Mouse (Mus musculus) adrenal gland, postnatal 10 days (tissue): Measurements from ENCODE around the gene Nkx1-2. TPM values are rescaled to one million over a fixed set of nuclear protein-coding genes. Genes with fewer than 3 reads are reported as not detected.
A peak's percentile ranks its signal among the peaks of the same experiment; 100 is the strongest.

Experiments
- DNase-seq: peaks from one replicate; pipeline ENCODE4 v3.0.0; 2021; ENCODE audit warnings: mixed read lengths
- long read RNA-seq, 2 experiments: library from polyadenylated mRNA; stranded (forward); transcript quantifications; one replicate each; pipeline ENCODE4 v2.0.0; 2021
- total RNA-seq, 2 experiments: library from RNA; stranded (reverse); gene quantifications; 2 replicates each; pipeline ENCODE4 v1.2.3; 2021

The Nkx1-2 gene
- under 1 TPM in 1 of 2 experiments, not detected in 1; 0.12 TPM for total RNA-seq
- long read RNA-seq, experiment 1: 0 reads
- long read RNA-seq, experiment 2: 0 reads

DNA sequence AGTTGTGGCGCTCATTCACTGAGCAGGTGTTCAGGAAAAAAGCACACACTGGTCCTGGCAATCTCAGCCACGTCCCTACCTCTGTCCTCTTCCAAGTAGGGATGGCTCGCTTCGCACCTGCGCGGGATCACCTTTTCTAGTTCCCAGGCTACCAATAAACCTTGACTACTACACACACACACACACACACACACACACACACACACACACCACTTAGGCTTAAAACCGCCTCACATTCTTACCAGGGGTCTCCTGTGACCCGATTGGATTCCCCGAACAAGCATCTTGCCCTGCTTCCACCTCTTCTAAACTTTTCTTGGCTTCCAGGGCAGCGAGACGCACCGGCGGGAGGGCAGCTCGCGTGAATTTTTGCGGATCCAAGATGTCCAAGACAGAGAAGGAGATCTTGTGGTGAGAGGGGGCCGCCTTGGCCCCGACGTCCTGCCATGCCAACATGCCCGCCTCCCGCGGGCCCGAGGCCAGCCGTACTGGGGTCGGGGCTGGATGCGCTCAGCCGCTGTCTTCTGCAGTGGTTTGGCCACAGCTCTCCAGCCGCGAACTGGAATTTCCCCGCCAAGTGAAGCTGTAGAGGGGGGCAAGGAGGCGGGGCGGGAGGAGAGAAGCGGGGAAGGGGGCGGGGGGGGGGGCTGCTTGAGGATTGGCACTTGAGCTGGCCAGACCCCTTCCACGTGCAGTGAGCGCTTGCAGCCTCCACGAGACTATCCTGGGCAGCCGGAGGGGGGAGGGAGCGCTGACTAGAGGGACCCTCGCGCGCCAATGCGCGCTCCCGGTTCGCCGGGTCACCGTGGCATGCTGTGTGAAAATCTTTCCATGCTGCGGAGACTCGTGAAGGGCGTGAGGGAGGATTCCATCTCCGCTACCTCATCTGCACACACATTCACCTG, at the start of gene Nkx1-2:
Gene Nkx1-2, minus strand, starts transcription at position 567 of the 905 bp plus-strand sequence.
- no peak for DNase-seq

DNA sequence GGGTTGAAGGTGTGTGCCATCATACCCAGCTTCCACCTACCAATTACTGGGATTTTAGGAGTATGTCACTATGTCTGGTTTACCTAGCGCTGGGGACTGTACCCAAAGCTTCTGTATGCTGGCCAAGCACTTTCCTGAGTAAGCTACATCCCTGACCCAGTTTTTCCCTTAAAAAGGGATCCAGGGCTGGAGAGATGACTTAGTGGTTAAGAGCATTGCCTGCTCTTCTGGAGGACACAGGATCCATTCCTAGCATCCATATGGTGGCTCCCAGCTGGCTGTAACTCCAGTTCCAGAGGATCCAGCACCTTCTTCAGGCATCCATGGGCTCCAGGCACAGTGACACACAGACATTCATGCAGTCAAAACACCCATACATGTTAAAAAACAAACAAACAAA, 47.1 kb upstream of the Nkx1-2 start:
- no peak for DNase-seq

DNA sequence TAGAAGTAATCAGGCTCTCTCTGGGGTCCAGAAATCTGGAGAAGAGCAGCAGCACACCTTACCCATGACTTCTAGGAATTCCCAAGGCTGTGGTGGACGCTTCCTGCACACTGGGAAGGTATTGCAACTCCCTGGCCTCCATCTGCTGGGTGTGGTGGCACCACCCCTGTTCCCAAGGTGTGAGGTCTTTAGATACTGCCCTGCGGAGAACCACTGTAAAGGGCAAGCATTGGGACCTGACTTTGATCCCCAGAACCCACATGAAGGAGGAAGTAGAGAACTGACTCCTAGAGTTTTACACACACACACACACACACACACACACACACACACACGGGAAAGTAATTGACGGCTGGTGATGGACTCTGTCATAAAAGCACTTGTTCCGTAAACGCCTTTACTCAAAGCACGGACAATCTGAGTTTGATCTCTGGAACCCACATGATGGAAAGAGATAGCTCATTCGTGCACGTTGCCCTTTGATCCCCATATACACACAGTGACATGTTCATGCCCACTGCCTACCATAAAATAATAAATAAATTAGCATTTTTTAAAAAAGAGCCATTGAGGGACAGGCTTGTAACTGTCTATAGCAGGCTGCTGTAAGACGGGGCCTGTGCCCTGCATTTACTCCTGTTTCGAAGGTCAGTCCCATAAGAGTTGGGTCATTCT, 45.3 kb upstream of the Nkx1-2 start:
- no peak for DNase-seq

DNA sequence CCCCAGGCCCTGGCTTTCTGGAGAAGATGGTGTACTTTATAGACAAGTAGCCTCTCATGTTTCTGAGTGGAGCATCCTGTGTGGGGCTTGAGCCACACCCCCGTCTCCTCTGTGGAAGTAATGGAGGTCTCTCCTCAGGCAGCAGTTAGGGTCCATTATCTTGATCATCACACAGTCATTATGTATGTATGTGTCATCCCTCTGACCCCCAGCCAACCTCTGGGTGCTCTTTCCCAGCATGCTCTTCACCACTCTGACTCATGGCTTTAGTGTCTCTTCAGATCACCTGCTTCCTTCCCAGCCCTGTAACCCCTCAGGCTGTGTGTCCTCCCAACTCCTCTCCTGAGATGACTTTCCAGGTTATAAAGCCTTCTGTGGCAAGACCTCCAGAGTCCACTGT, 42.2 kb upstream of the Nkx1-2 start:
- DNase-seq: no peak

DNA sequence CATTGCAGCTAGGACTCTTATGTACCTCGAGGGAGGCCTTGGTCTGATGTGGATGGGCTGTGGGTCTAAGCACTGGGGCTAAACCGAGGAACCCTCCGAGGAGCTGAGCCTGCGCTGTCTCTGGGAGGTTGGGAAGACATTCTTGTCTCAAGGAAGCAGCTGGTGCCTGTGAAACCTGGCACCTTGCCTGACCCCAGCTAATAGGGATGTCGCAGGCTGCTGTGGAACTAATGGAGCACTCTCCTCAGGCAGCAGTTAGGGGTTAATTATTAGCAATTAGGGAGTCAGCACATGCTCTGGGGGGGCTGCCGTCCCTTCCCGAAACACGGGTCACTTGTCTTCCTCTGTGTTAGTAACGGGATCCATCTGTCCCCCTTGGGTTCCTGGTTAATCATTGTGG, 41.5 kb upstream of the Nkx1-2 start:
- DNase-seq: no peak

DNA sequence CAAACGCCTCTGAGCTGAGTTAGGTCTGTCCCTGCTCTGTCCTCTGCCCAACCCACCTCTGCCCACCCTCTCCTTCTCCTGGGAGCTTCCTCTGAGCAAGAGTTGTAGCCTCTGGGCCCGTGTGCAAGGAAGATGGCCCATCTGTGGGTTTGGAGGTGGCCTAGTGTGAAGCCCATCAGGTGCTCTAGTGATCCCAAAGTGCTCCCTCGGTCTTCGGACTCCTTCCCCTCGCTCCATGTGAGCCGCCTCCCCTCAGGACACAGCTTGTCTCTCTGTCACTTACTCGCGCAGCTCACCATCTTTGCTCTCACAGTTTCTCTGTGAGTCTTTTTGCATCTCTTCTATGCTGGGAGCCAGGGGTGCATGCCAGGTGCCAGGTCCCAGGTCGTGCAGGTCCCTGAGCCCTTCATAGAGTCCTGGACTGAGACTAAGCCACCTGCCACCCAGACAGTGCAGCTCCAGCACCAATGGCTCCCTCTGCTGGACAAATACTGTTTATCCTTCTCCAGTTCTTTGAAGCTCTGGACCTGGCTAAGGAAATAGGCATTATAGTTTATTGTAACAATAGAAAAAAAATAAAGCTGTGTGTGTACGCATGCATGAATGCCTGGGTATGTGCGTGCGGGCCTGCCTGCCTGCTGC, 39.1 kb upstream of the Nkx1-2 start:
- peak; percentile 62 for DNase-seq

DNA sequence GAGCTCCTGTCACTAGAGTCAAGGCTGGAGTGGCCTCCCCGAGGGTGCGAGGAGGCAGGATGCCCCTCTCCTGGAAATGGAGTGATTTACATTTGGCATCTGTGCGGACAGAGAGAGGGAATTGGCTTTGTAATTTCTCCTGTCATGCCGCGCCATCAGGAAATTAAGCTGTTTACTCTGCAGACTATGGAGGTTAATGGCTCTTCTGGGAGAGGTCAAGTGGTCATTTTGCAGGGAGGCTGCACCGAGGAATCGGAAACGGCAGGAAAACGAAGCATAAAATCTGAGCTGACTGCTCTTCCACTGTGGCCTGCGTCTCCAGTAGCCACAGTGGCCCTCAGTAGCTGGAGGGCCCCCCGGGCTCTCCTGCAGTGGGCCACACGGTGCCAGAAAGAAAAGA, 37.9 kb upstream of the Nkx1-2 start:
- no peak for DNase-seq

DNA sequence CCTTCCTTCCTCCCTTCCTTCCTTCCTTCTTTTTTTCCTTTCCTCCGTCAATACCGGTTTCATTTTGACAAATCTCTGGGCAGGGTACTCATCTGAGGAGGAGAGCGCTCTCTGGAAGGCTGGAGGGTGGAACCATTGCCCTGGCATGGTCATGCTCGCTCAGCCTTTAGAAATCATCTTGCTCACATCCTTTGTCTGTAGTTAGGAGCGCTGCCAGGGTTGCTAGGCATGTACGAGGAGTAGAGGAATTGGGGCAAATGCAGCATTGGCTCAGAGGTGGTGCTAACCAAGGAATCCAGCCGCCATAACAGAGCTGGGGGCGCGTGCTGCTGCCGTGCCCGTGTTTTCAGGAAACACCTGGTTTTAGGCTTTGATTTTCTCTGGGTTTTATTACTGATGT, 31.9 kb upstream of the Nkx1-2 start:
- DNase-seq: no peak

DNA sequence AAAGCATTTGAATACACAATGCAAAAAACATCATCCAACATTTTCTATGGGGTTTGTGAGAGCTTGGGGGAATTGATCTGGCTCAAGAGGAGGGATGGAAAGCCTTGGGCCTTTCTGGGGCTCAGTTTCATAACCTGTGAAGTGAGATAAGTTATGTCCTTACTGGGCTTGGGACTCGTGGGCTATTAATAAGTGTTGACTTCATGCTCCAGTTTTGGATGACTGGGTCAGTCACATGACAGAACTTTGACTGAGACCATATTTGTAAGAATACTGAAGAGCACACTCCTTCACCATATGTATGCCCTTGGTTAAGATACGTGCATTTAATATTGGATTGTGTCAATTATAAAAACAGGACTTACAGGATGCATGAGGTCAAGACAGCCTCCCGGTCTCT, 28.0 kb upstream of the Nkx1-2 start:
- DNase-seq: no peak

DNA sequence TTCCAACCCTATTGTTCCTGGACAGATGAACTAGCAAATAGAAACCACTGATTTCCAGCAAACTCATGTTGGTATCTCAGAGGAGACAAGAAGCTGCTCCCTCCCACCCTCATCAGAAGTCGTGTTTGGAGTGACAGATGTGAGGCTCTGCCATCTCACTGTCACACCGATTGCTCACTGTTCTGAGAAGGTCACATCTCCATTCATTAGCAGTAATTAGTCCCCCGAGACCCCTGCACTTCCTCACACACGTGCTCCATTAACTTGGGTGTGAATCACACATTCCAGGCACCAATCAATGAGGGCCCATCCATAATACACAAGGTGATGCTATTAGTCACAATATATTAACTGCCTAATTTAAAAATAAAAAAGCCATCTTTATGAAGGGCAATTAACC, 26.7 kb upstream of the Nkx1-2 start:
- no peak for DNase-seq

DNA sequence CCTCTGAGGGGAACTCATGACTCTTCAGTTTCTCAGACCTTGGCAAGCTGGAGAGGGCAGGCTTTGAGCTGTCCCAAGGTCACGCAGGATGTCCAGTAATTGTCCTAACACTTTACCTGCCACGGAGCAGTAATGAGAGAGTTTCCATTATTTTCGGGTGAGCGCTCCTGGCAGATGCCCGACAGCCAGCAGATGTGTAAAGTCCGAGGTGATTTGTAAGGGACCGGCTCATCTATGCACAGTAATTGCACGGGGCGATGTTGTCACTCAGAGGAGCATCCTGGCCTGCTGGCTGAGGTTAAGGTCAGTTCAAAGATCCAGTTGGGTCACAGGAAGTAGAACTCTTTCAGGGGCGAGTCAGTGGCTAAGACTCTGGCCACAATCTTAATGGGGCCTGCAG, 24.7 kb upstream of the Nkx1-2 start:
- DNase-seq: no peak

DNA sequence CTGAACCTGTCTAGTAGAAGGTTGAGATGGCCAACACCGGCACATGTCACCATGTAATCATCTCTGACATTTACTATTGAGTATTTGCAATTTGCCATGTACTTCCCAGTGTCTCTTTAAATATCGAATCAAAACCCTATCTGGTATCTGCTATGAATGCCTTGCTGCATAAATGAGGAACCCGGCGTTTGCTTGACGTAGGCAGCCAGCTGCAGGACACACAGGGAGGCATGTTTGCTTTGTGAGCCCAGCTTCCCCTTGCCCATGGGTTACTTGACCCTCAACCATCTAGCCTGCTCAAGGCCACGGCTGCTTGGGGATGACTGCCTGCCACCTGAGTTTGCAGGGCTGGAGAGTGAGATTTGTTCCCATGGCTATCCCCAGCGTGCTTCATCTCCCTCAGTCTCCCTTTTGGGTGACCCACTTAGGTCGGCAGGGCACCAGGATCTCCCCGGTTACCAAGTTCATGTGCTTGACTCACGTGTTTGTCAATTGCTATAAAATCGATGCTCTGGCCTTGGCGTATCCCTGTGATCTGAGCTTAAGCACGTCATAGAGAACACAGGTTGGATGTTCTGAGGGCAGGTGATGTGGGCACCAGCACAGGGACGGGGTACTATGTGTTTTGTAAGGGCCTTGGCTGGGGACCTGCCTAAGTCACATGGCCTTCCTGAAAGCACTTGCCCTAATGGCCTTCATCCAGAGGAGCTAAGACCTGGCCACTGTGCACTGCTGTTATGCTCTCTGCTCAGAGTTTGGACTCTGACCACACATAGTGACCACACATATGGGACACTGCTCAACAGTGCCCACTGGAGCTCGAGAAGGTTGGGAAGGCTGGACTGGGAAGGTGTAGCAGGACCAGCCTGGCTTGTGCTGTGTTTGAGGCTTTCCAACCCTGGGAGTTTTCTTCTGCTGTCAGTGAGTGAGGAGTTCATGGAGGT, 20.8 kb upstream of the Nkx1-2 start:
- no peak for DNase-seq

DNA sequence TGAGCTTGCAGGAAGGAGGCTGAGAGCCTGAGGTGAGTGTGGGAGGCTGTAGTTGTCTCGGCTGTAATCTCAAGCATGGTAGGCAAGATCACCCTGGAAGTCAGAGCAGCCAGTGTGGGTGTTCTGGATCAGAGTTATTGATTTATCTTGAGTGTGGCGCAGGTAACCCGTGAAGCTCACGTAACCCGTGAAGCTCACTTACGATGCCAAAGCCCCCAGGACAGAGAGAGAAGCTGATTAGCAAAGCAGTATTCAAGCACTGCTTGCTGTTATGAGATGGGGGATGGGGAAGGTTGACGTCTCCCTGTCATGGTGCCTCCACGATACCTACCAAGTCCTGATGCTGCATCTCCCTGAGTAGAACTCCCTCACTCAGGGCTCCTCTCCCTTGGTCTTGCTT, 20.1 kb upstream of the Nkx1-2 start:
- no peak for DNase-seq

DNA sequence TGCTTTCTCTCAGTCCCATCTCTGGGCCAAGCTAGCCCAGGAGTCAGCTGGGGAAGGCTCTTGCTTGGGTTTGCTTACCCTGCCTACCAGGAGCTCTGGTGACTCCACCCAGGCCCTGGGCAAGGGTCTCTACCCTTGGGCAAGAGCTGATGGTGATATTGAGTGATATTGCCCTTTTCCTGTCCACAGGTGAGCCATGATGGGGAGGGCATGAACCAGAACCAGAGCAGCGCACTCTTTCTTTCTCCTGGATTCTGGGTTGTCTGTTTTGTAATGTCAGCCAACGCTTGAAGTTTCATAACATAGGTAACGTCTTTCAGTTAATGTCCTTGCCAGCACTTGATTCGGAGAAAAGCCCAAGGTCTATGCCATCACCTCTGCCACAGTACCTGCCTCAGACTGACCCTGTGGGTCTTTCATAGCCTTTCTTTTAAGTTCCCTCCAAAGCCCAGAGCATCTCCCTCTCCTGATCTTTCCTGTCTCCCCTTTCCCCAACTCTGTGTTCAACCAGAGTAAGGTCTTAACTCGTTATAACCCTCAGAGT, 17.7 kb upstream of the Nkx1-2 start:
- DNase-seq: no peak

DNA sequence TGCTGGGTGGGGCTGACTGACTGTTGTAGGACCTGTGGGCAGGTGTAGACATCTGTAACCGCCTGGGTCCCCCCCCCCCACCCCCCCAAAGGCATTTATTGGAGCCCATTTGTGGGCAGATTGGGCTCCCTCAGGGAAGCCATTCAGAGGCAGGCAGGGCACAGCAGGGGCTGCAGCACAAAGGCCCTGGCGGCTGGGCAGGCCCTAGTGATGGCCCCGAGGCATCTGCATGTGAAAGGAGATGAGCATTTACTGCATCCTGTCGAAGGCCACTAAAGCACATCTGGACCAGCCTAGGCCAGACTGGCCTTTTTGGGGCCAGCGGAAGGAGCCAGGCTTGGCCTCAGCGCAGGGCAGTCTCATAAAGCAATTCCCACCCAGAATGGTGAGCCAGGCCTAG, 17.0 kb upstream of the Nkx1-2 start:
- no peak for DNase-seq

DNA sequence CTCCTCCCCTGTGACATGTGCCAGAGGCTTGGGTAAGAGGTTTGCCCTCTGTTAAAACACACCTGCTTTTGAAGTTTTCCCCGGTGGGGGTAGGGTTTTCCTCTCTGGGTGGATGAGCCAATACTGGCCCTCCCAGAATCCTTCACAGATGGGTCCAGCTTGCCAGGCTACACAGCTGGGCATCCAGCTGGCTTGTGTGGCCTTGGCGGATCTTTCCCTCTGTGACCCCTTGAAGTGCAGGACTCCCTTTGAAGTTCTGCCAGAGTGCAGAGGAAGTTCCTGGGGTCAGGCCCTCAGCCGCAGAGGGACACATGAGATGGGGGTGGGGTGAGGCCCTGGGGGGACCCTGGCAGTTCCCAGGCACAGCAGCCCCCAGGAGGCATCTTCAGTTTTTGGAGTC, 15.9 kb upstream of the Nkx1-2 start:
- peak; percentile 27 for DNase-seq

DNA sequence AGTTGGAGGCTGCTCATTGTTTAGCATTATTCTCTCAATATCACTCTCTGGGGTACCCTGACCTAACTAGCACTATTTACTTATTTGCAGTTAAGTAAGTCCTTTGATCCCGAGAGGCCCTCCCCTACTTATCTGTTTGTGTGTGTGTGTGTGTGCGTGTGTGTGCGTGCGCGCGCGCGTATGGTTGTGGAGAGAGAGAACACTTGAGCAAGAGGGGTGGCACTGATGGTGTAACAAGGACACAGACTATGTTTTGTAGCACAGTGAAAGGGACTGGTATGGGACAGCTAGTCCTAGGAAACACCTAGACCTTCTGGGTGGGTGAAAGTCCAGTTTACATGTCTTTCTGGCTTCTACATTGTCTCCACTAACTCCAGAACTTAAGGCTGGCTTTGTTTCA, 12.1 kb upstream of the Nkx1-2 start:
- DNase-seq: no peak

DNA sequence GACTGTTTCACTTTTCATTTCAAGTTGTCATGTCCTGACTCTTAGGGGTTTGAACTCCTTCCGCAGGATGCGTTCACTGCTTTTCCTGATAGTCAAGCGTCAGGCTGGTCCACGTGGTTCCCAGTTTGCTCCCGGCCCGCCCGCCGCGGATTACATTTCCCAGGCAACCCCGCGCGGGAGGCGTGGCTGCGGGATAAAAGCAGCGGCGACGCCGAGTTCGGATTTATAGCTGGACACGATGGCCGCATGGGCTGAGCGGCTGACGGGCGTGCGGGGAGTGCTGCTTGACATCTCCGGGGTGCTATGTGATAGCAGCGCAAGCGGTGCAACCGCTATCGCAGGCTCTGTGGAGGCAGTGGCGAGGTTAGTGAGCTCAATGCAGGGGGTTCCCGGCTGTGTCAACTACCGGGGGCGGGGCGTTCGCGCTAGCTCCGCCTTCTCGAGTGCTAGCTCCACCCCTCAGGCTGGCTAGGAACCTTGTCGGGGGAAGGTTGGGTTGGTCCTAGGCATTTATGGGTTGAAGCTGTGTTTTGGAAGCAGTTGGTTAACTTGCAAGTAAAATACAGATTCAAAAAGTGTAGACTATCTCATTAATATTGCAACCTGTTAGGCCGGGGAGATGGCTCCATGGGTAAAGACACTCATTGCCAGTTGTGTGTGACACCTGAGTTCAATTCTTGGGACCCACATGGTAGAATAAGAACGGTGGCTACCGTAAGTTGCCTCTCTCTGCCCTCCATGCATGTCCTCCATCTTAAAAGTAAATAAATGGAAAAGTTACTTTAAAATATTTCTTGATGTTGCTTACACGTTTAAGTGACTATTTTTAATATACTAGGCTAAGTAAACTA, 11.3 kb upstream of the Nkx1-2 start, which contains the start of gene Lhpp:
Gene Lhpp, plus strand, starts transcription at position 171 of the 851 bp plus-strand sequence.
- peak; percentile 89 for DNase-seq

DNA sequence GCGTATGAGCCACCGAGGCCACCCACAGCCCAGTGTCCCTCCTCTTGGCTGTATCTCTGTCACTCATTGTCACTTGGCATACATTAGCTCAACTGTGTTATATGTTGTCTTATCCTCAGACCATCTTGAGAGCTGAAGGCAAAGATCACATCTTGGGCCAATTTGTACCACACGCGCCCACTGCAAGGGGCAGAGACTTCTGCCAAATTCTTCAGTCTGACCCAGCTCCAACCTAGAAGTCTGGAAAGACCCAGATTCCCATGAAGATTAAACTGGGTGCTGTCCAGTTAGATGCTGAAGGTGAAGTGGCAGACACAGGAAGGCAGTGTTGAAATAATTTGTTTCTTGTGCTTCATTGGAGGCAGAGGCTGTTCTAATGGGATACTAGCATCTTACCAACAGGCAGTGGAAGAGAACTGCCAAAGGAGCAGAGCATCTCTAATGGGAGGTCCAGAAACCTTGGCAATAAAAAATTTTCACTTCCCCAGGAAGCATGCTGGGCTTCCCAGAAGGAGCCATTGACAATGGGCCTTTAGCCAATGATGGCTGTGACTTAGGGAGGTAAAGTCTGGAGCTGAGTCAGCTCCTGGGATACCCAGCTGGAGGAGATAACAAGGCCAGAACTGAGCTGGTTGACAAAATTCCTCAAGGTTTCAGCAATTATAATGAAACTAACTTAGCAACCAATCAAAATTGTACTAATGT, 9.0 kb upstream of the Nkx1-2 start:
- DNase-seq: no peak

DNA sequence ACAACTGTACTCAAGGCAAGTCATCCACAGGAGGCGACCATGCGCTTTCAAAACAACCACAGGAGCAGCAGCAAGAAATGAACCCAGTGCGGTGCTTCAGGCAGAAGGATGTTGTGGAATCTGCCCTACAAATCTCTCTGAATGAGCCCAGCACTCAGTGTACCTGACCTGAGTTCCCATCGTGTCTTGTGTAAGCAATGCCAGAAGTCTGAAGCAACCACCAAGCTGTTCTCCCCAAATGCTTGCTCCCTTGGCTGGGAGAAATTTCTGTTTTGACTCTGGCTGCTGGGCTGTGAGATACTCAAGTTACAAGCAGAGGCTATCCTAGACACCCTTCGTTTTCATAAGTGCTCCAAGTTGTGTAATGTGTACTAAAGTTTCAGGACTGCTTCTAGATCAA, 6.3 kb upstream of the Nkx1-2 start:
- DNase-seq: no peak
